Mouse (Mus musculus) urinary bladder, adult 18-20 months (tissue): ENCODE results near the gene Rab5b.
A peak's percentile ranks its signal among the peaks of the same experiment; 100 is the strongest.

Source experiments
- DNase-seq, 2 experiments: peaks; one replicate each; pipeline ENCODE4 v3.0.0; 2022; ENCODE audit warnings: low spot score in 2 of 2, mixed read lengths in 2 of 2

Rab5b gene

GRCm38 (mm10) chr10:128699006-128699405 is 2.9 kb upstream of the Rab5b start:
- no peak for DNase-seq

DNA sequence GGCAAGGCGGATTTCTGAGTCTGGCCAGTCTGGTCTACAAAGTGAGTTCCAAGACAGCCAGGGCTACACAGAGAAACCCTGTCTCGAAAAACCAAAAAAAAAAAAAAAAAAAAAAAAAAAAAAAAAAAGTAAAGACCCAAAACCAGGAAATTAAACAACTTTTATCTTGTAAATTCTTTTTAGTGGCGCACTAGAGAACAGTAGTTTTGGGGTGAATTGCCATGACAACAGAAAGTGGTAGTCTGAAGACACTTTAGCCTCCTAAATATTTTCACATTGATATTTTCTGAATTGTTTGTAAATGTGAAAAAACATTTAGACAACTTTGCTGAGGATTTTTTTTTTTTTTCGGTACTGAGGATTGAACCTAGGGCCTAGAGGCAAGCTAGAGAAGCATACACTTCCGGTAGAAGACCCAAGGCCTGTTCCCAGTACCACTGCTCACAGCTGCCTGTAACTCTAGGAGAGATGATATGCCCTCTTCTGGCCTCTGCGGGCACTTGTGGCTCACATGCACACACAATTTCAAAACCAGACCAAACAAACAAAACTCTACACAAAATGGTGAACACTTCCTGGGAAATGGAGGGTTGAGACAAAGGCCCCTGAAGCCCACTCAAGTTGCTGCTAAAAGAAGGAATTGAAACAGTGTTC is 1.1 kb upstream of the Rab5b start:
- no peak for DNase-seq

GRCm38 (mm10) chr10:128695411-128695991 is 563 bp downstream of the Rab5b start:
- no peak for DNase-seq

DNA sequence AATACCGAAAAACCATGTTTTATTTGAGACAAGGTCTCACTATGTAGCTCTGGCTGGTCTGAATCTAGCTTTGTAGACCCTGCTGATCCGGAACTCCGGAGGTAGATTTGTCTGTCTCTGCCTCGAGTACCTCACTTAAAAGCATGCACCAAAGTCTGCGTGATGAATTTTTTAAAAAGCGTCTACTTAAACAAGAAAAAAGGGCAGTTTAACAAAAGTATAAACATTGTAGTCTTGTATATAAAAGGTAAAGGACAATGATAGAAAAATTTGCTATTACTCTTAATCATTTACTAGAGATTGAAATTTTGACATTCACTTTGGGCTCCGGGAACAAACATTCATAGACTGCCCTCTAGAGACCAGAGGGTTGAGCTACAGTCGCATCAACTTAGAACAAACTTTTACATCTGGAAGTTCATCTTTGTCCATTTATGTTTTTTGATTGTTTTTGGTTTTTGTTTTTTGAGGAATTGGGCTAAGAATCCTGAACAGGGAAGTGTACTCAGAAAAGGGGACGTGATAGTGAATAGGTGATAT is 21.5 kb downstream of the Rab5b start:
- no peak for DNase-seq

- peak; percentile 67 to 86 for DNase-seq
Measured at GRCm38 (mm10) chr10:128673763-128674468, 22.1 kb downstream of the Rab5b start, which contains the start of gene Suox. Gene Suox, minus strand, starts transcription at chr10:128674073.

DNA sequence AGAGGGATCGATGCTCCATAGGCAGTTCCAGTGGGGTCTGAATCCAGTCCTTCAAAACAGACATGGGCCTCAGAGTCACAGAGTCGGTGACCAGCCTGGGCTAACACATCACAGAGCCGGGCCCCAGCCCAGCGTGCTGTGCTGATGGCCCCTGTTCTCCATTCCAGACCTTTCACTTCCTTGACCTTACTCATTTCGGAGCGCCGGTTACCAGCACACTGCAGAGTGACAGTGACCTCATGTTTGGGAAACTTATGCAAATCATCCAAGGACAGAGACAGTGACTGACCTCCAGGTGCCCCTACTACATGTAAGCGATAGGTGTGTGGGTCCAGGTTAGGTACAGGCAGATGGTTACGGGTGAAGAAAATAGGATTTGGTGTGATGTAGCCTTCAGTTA is 24.9 kb downstream of the Rab5b start:
- no peak for DNase-seq

DNA sequence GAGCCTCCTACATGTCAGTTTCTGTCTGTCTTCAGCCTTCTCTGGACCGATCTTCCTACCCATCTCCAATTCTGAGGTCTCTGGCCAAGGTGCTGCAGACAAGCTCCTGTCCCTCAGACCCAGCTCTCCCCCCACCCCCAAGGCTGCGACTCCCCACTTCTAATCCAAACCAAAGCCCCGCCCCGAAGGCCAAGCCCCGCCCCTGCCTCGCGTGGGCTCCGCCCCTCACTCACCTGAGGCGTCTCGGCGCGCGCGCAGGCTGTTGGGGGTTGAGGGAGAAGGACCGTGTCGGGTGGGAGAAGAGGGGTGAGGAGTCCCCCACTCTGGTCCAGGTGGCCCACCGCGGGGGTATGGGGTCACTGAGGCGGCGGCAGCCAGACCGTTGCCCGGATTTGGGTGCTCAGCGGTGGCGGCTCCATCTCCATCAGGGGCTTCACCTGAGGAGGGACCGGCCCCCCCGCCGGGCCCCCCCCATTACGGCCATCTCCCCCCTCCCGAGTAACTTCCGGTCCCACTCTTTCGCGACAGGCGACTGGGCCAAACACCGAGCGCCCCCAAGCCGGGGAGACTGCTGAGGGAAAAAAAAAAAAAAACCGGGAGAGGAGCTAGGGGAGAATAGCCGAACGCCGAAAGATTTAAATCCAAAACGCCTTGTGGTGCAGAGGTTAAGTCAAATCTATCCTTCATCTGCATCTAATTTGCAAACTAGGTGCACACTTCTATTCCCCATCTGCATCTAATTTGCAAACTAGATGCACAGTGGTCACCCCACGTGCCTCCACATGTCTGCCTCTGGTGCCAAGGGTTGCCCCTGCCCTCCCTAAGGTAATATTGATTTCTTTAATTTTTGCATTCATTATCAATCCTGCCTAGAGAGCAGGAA is 27.0 kb downstream of the Rab5b start:
- peak; percentile 36 to 75 for DNase-seq

GRCm38 (mm10) chr10:128665806-128666205 is 30.3 kb downstream of the Rab5b start:
- no peak for DNase-seq

- DNase-seq, result no peak
Measured at GRCm38 (mm10) chr10:128665307-128665706, 30.8 kb downstream of the Rab5b start.

- no peak for DNase-seq
Measured at GRCm38 (mm10) chr10:128664808-128665207, 31.3 kb downstream of the Rab5b start.

GRCm38 (mm10) chr10:128663441-128664220 is 32.4 kb downstream of the Rab5b start:
- no peak for DNase-seq

DNA sequence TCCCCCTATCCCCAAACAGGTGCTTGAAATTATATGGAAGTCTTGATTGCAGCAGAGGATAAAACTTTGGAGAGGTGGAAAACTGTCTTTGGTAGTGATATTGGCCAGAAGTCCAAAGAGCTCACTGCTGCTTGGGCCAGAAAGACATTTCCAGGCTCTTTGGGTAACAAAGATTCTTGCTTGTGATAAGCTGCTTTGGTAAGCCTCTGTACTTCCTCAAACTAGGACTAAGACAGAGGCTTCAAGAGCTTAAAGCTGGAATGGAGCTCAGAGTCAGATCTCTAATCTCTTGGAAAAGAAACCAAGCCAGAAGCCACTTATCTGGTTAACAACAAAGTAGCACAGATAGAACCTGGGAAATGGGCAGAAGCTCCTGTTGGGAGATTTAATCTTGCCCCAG is 33.6 kb downstream of the Rab5b start:
- DNase-seq, result no peak

DNA sequence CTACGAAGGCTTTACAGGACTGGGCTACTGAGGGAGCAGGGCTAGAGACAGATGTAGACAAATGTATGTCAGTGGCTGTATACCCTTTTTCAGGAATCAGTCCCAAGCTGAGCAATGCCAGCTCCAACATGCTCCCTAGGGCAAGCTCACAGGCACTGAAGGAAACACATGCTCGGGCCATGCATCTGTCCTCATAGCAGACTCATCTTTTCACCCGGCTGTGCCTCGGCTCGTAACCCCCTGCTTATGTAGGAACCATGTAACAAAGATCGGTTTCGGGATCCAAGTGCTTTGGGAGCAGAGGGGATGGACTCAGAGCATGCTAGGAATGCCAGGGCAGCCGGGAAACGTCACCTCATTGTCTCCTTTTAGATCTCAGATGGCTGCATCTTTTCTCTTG is 36.6 kb downstream of the Rab5b start:
- no peak for DNase-seq

DNA sequence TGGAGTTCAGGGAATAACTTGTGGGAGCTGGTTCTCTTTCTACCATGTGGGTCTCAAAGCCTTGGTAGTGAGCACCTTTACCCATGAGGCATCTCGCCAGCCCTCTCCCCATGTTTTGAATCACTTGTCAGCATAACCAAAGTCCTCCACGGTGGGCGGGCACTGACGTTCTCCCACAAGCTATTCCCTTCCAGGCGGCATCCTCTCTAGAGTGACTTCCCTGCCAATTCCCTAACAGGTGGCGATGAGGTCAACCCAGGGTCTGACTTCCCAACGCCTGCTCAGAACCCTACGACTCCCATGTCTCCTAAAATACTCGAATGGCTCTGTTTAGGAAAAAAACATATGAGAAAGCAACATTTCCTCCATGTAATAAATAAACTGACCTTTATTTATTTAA is 38.2 kb downstream of the Rab5b start:
- DNase-seq, result no peak

GRCm38 (mm10) chr10:128656731-128657130 is 39.3 kb downstream of the Rab5b start:
- no peak for DNase-seq

DNA sequence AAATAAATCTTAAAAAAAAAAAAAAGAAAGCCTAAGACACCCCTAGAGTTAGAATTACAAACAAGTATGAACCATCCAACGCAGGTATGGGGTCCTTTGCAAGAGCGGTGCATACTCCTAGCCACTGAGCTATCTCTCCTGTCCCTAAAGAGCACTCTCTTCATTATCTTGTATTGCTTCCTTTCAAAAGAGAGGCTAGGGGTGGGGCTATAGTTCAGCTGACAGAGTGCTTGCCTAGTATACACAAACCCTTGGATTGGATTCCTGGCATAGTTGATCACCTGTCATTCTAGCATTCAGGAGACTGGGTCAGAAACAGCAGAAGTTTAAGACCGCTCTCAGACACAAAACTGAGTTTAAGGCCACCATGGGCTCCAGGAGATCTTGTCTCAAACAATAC is 40.8 kb downstream of the Rab5b start:
- no peak for DNase-seq

DNA sequence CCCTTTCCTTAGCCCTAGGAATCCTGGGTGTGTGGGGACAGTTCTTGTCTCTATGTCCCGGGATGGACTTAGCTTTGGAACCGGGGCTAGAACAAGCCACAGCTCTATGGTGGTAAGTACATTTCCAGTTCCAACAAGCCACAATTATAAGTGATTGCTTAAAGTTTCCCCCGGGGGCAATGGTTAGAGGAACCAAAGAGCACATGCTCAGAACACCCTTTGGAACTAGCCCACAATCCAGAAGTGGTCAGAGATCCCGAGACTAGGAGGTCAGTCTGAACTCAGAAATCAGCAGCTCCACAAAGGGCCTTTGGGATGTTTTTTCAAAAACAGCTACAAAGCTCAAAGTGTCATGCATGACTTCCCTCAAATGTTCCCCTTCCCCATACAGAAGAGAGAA is 42.2 kb downstream of the Rab5b start:
- DNase-seq, result no peak

GRCm38 (mm10) chr10:128646139-128647089 is 49.6 kb downstream of the Rab5b start:
- DNase-seq, result no peak

GRCm38 (mm10) chr10:128645111-128646011 is 50.7 kb downstream of the Rab5b start, which contains the start of gene Ikzf4:
Gene Ikzf4, minus strand, starts transcription at chr10:128645991.
- peak; percentile 9 to 39 for DNase-seq
